Mouse (Mus musculus) liver, embryonic 13.5 days (tissue): Measurements from ENCODE around the gene Med13l. TPM values are rescaled to one million over a fixed set of nuclear protein-coding genes. Genes with fewer than 3 reads are reported as not detected.

ENCODE experiments used
- ATAC-seq: fragments of 200-750 bp; cut with Nextera tagmentation; 2 replicates; pipeline ENCODE4 v1.8.0; 2017; ENCODE audit warnings: low read depth, mild to moderate bottlenecking, moderate number of reproducible peaks, moderate library complexity
- DNase-seq: peaks from one replicate; pipeline ENCODE4 v3.0.0; 2022
- H3K27ac ChIP-seq: fragments of 300-500 bp; sonication (generic); 2 replicates; pipeline ENCODE4 v1.5.1; 2015; ENCODE audit warnings: moderate library complexity, mild to moderate bottlenecking, inconsistent platforms
- H3K27me3 ChIP-seq: fragments of 300-500 bp; sonication (generic); 2 replicates; pipeline ENCODE4 v1.6.1; 2015; ENCODE audit warnings: mild to moderate bottlenecking, inconsistent platforms
- H3K36me3 ChIP-seq: fragments of 300-500 bp; sonication (generic); 2 replicates; pipeline ENCODE4 v1.6.1; 2015; ENCODE audit warnings: mild to moderate bottlenecking, inconsistent platforms
- H3K4me1 ChIP-seq: fragments of 300-500 bp; sonication (generic); replicated peaks from 2 replicates; pipeline ENCODE4 v1.6.1; 2015; ENCODE audit warnings: inconsistent platforms
- H3K4me2 ChIP-seq: fragments of 300-500 bp; sonication (generic); 2 replicates; pipeline ENCODE4 v1.6.1; 2015; ENCODE audit warnings: inconsistent platforms, mild to moderate bottlenecking, moderate library complexity
- H3K4me3 ChIP-seq: fragments of 300-500 bp; sonication (generic); replicated peaks from 2 replicates; pipeline ENCODE4 v1.5.1; 2015; ENCODE audit warnings: mild to moderate bottlenecking, inconsistent platforms
- H3K9ac ChIP-seq: fragments of 300-500 bp; sonication (generic); 2 replicates; pipeline ENCODE4 v1.6.1; 2015; ENCODE audit warnings: mild to moderate bottlenecking, inconsistent platforms
- H3K9me3 ChIP-seq: fragments of 300-500 bp; sonication (generic); replicated peaks from 2 replicates; pipeline ENCODE4 v1.6.1; 2016; ENCODE audit warnings: inconsistent platforms
- WGBS: fragments of 180-500 bp; shearing (Covaris S2); methylation state at CpG from one replicate; pipeline ENCODE4 v1.1.7; 2015; ENCODE audit not compliant: insufficient replicate concordance; 5-methylcytosine and 5-hydroxymethylcytosine counted together
- polyA plus RNA-seq: library from polyadenylated mRNA; unstranded; fragments of >200 nt; fragmentation: Nextera tagmentation; extraction: Ambion mirVana; gene quantifications from 2 replicates; pipeline ENCODE4 v1.2.1, GENCODE M21; 2015

The Med13l gene
- polyA plus RNA-seq, 1 experiment from 2014 or later: 10.1 TPM

- DNase-seq (no peak), ATAC-seq (no peak)
- Histone ChIP-seq H3K9me3 (no peaks in the 10 kb centered on the region), H3K27me3 (no peaks in the 10 kb centered on the region), H3K9ac (no peak overlapping the region), H3K36me3 (no peaks in the 10 kb centered on the region), H3K4me3 (no peak overlapping the region), H3K4me1 (no peaks in the 10 kb centered on the region), H3K27ac (no peak overlapping the region), H3K4me2 (no peak overlapping the region)
- 70% methylated on average over 5 of the region's 5 CpGs for WGBS
These were observed 249.1 kb downstream of the Med13l start for GRCm38 (mm10) chr5:118809588-118809987.

- Histone ChIP-seq H3K4me1 (no peaks in the 10 kb centered on the region), H3K9me3 (no peaks in the 10 kb centered on the region), H3K27me3 (no peaks in the 10 kb centered on the region), H3K27ac (no peak overlapping the region), H3K4me3 (no peak overlapping the region), H3K36me3 (no peaks in the 10 kb centered on the region), H3K9ac (no peak overlapping the region), H3K4me2 (no peak overlapping the region)
- ATAC-seq (no peak), DNase-seq (no peak)
- 48% methylated on average over 5 of the region's 5 CpGs for WGBS
These were observed 251.2 kb downstream of the Med13l start for GRCm38 (mm10) chr5:118811690-118812089.

- Histone ChIP-seq H3K9me3 (no peaks in the 10 kb centered on the region), H3K4me2 (no peak overlapping the region), H3K4me1 (no peaks in the 10 kb centered on the region), H3K9ac (no peak overlapping the region), H3K27ac (no peak overlapping the region), H3K36me3 (no peaks in the 10 kb centered on the region), H3K27me3 (no peaks in the 10 kb centered on the region), H3K4me3 (no peak overlapping the region)
- no peak for ATAC-seq
- WGBS: 70% methylated on average over 9 of the region's 9 CpGs
- no peak for DNase-seq
These were observed 251.9 kb downstream of the Med13l start for GRCm38 (mm10) chr5:118812421-118812820.

- H3K27me3 ChIP-seq: no peaks in the 10 kb centered on the region
- H3K36me3 ChIP-seq: no peaks in the 10 kb centered on the region
- no peak overlapping the region for H3K27ac ChIP-seq
- ATAC-seq (no peak), DNase-seq (no peak)
- no peak overlapping the region for H3K9ac ChIP-seq
- H3K9me3 ChIP-seq: no peaks in the 10 kb centered on the region
- no peaks in the 10 kb centered on the region for H3K4me1 ChIP-seq
- no peak overlapping the region for H3K4me2 ChIP-seq
- 44% methylated on average over 7 of the region's 7 CpGs for WGBS
- no peak overlapping the region for H3K4me3 ChIP-seq
These were observed 252.5 kb downstream of the Med13l start for GRCm38 (mm10) chr5:118812947-118813401.

GRCm38 (mm10) chr5:118814052-118814451 is 253.6 kb downstream of the Med13l start:
- Histone ChIP-seq H3K36me3 (no peaks in the 10 kb centered on the region), H3K4me1 (no peaks in the 10 kb centered on the region), H3K9me3 (no peaks in the 10 kb centered on the region), H3K9ac (no peak overlapping the region), H3K4me3 (no peak overlapping the region), H3K27ac (no peak overlapping the region), H3K4me2 (no peak overlapping the region), H3K27me3 (no peaks in the 10 kb centered on the region)
- 38% methylated on average over 6 of the region's 6 CpGs for WGBS
- ATAC-seq: no peak
- no peak for DNase-seq
